Mouse (Mus musculus): ENCODE results near the gene Zfp202. TPM values are rescaled to one million over a fixed set of nuclear protein-coding genes. Genes with fewer than 3 reads are reported as not detected.

The Zfp202 gene
- polyA plus RNA-seq, 1 experiment from 2014 or later: 9.6 TPM

GRCm38 (mm10) chr9:40224289-40224688 lies 32.2 kb downstream of the Zfp202 start:
- Histone ChIP-seq H3K4me1 (replicated peaks) (peaks cover 9% of the 10 kb centered on the region; the same call in 1 of the 2 replicates), H3K9ac (replicated peaks) (no peak overlapping the region), H3K9me3 (no peaks in the 10 kb centered on the region), H3K27me3 (no peaks in the 10 kb centered on the region), H3K27ac (no peak overlapping the region), H3K36me3 (no peaks in the 10 kb centered on the region), H3K4me2 (replicated peaks) (no peak overlapping the region), H3K4me3 (replicated peaks) (no peak overlapping the region)
- WGBS: 67% methylated on average over 4 of the region's 4 CpGs
- ATAC-seq: no peak

- Histone ChIP-seq H3K27ac (no peak overlapping the region), H3K9ac (replicated peaks) (no peak overlapping the region), H3K36me3 (no peaks in the 10 kb centered on the region), H3K4me2 (replicated peaks) (no peak overlapping the region), H3K9me3 (0 out of 2 replicates have a peak, but pooled peaks cover 2% of the 10 kb centered on the region), H3K4me3 (replicated peaks) (no peak overlapping the region), H3K4me1 (replicated peaks) (peaks cover 10% of the 10 kb centered on the region; the same call in 1 of the 2 replicates), H3K27me3 (no peaks in the 10 kb centered on the region)
- WGBS: 71% methylated on average over 10 of the region's 10 CpGs
- peak; percentile 92 for ATAC-seq
Observed at GRCm38 (mm10) chr9:40227874-40228789, 36.0 kb downstream of the Zfp202 start.

GRCm38 (mm10) chr9:40228804-40229331 lies 36.8 kb downstream of the Zfp202 start:
- Histone ChIP-seq H3K36me3 (no peaks in the 10 kb centered on the region), H3K4me1 (replicated peaks) (peaks cover 10% of the 10 kb centered on the region; the same call in 1 of the 2 replicates), H3K27ac (no peak overlapping the region), H3K9me3 (0 out of 2 replicates have a peak, but pooled peaks cover 2% of the 10 kb centered on the region), H3K4me2 (replicated peaks) (no peak overlapping the region), H3K9ac (replicated peaks) (no peak overlapping the region), H3K4me3 (replicated peaks) (no peak overlapping the region), H3K27me3 (no peaks in the 10 kb centered on the region)
- 28% methylated on average over 6 of the region's 6 CpGs for WGBS
- peak; percentile 47; the same call in 1 of the 2 replicates for ATAC-seq

GRCm38 (mm10) chr9:40229479-40229878 lies 37.4 kb downstream of the Zfp202 start:
- no peak for ATAC-seq

GRCm38 (mm10) chr9:40231019-40231418 lies 38.9 kb downstream of the Zfp202 start:
- H3K36me3 ChIP-seq: no peaks in the 10 kb centered on the region
- H3K4me3 ChIP-seq (replicated peaks): no peak overlapping the region
- peaks cover 10% of the 10 kb centered on the region; the same call in 1 of the 2 replicates for H3K4me1 ChIP-seq (replicated peaks)
- no peak overlapping the region for H3K9ac ChIP-seq (replicated peaks)
- ATAC-seq: no peak
- no peaks in the 10 kb centered on the region for H3K27me3 ChIP-seq
- H3K27ac ChIP-seq: no peak overlapping the region
- 0 out of 2 replicates have a peak, but pooled peaks cover 2% of the 10 kb centered on the region for H3K9me3 ChIP-seq
- WGBS: 81% methylated on average over 3 of the region's 3 CpGs
- H3K4me2 ChIP-seq (replicated peaks): no peak overlapping the region

More at GRCm38 (mm10) chr9:40229479-40229878, 37.4 kb downstream of the Zfp202 start:
- Histone ChIP-seq H3K4me1 (replicated peaks) (peaks cover 10% of the 10 kb centered on the region; the same call in 1 of the 2 replicates), H3K27me3 (no peaks in the 10 kb centered on the region), H3K9me3 (0 out of 2 replicates have a peak, but pooled peaks cover 2% of the 10 kb centered on the region), H3K4me3 (replicated peaks) (no peak overlapping the region), H3K36me3 (no peaks in the 10 kb centered on the region), H3K27ac (no peak overlapping the region), H3K4me2 (replicated peaks) (no peak overlapping the region), H3K9ac (replicated peaks) (no peak overlapping the region)
- 56% methylated on average over 5 of the region's 5 CpGs for WGBS

GRCm38 (mm10) chr9:40234233-40235072 lies 42.3 kb downstream of the Zfp202 start:
- 0 out of 2 replicates have a peak, but pooled peaks cover 2% of the 10 kb centered on the region for H3K9me3 ChIP-seq
- H3K4me2 ChIP-seq (replicated peaks): no peak overlapping the region
- H3K27ac ChIP-seq: no peak overlapping the region
- H3K4me1 ChIP-seq (replicated peaks): no peaks in the 10 kb centered on the region; the same call in 1 of the 2 replicates
- no peak overlapping the region for H3K4me3 ChIP-seq (replicated peaks)
- 0 out of 2 replicates have a peak, but pooled peaks have one; percentile 37 for ATAC-seq
- whole genome bisulfite sequencing: 61% methylated on average over 10 of the region's 10 CpGs
- peaks cover 4% of the 10 kb centered on the region; the same call in 1 of the 2 replicates for H3K27me3 ChIP-seq
- H3K36me3 ChIP-seq: no peaks in the 10 kb centered on the region
- no peak overlapping the region for H3K9ac ChIP-seq (replicated peaks)

- no peaks in the 10 kb centered on the region for H3K4me1 ChIP-seq (replicated peaks)
- no peak for ATAC-seq
- no peak overlapping the region for H3K27ac ChIP-seq
- no peak overlapping the region for H3K9ac ChIP-seq (replicated peaks)
- H3K27me3 ChIP-seq: peaks cover 4% of the 10 kb centered on the region; the same call in 1 of the 2 replicates
- 88% methylated on average over 7 of the region's 7 CpGs for WGBS
- H3K9me3 ChIP-seq: 0 out of 2 replicates have a peak, but pooled peaks cover 2% of the 10 kb centered on the region
- no peak overlapping the region for H3K4me3 ChIP-seq (replicated peaks)
- H3K4me2 ChIP-seq (replicated peaks): no peak overlapping the region
- no peaks in the 10 kb centered on the region for H3K36me3 ChIP-seq
Observed at GRCm38 (mm10) chr9:40235220-40235619, 43.1 kb downstream of the Zfp202 start.

- H3K36me3 ChIP-seq: no peaks in the 10 kb centered on the region
- H3K9me3 ChIP-seq: no peaks in the 10 kb centered on the region
- peaks cover 19% of the 10 kb centered on the region for H3K4me1 ChIP-seq (replicated peaks)
- H3K4me2 ChIP-seq (replicated peaks): no peak overlapping the region
- H3K4me3 ChIP-seq (replicated peaks): no peak overlapping the region
- no peak overlapping the region for H3K9ac ChIP-seq (replicated peaks)
- no peak for ATAC-seq
- H3K27ac ChIP-seq: no peak overlapping the region
- 9% methylated on average over 4 of the region's 4 CpGs for WGBS
- peaks cover 4% of the 10 kb centered on the region; the same call in 1 of the 2 replicates for H3K27me3 ChIP-seq
Observed at GRCm38 (mm10) chr9:40239749-40240148, 47.6 kb downstream of the Zfp202 start.

GRCm38 (mm10) chr9:40240311-40240710 lies 48.2 kb downstream of the Zfp202 start:
- Histone ChIP-seq H3K4me2 (replicated peaks) (peak overlapping the region; percentile 61; the same call in 1 of the 2 replicates), H3K9me3 (no peaks in the 10 kb centered on the region)
- 26% methylated on average over 5 of the region's 5 CpGs for WGBS

GRCm38 (mm10) chr9:40241223-40241801 lies 49.2 kb downstream of the Zfp202 start:
- Histone ChIP-seq H3K4me2 (replicated peaks) (peak overlapping the region; percentile 61), H3K9me3 (no peaks in the 10 kb centered on the region), H3K27ac (peak overlapping the region; percentile 94), H3K4me1 (replicated peaks) (peaks cover 28% of the 10 kb centered on the region), H3K27me3 (peaks cover 4% of the 10 kb centered on the region; the same call in 1 of the 2 replicates), H3K4me3 (replicated peaks) (peak overlapping the region; percentile 42), H3K9ac (replicated peaks) (peak overlapping the region; percentile 63), H3K36me3 (no peaks in the 10 kb centered on the region)
- 1% methylated on average over 15 of the region's 15 CpGs for WGBS
- peak; percentile 82 for ATAC-seq

More at GRCm38 (mm10) chr9:40240311-40240710, 48.2 kb downstream of the Zfp202 start:
- H3K27me3 ChIP-seq: peaks cover 4% of the 10 kb centered on the region; the same call in 1 of the 2 replicates
- H3K27ac ChIP-seq: peak overlapping the region; percentile 94; the same call in 1 of the 2 replicates
- ATAC-seq: no peak
- H3K4me1 ChIP-seq (replicated peaks): peaks cover 20% of the 10 kb centered on the region
- no peaks in the 10 kb centered on the region for H3K36me3 ChIP-seq
- H3K9ac ChIP-seq (replicated peaks): no peak overlapping the region
- H3K4me3 ChIP-seq (replicated peaks): no peak overlapping the region

All from midbrain, embryonic 13.5 days (tissue).